Mouse (Mus musculus) Patski (cell line): ENCODE measurements at regions not wholly inside any gene's neighbourhood (a gene's known extent, or its start where the extent isn't known, plus 50 kb on each side); places are given as distances from the start of the nearest gene placed in this dataset.

Experiments used
- ATAC-seq: fragments of 100-300 bp; one replicate; pipeline ENCODE4 v1.8.0; 2021
- CTCF ChIA-PET: fragments of 350-600 bp; sonication (Branson Sonifier 250); formaldehyde crosslinking; loops from one replicate; lab custom pipeline; 2022; ENCODE audit warnings: inconsistent platforms; lab: Charles Lee
- POLR2A ChIA-PET: fragments of 350-600 bp; sonication (Branson Sonifier 250); formaldehyde crosslinking; loops from one replicate; lab custom pipeline; 2022; ENCODE audit warnings: antibody characterized with exemption, inconsistent platforms; lab: Charles Lee
- DNase-seq: peaks from one replicate; pipeline ENCODE4 v3.0.0-alpha.2; 2011; ENCODE audit warnings: low read depth, low spot score
- H3K27me3 ChIP-seq: fragments of 371-371 bp; one replicate; pipeline ENCODE4 v1.5.1; 2021
- CTCF ChIP-seq: fragments of 100-300 bp; IDR thresholded peaks from one replicate; pipeline ENCODE4 v1.5.1; 2021
- in situ Hi-C: fragments of 300-500 bp; cut with MboI; formaldehyde crosslinking; loops from 3 replicates; pipeline ENCODE4 v1.11.1; 2018; ENCODE audit warnings: low pct_unique_long_range_greater_than_20kb, mixed read lengths

GRCm38 (mm10) chr7:113151499-113151898 is 55.8 kb upstream of the Arntl start:
- in situ Hi-C loops: no loop called here
- POLR2A ChIA-PET: interaction anchor here (1.2 kb wide), 1 partner anchor 59 kb away, joined by 4 read pairs; no protein-coding TSS in a partner anchor
- no peaks in the 10 kb centered on the region for H3K27me3 ChIP-seq
- peak; percentile 57 for ATAC-seq
- CTCF ChIA-PET: interaction anchor here (1.1 kb wide), 1 partner anchor 104 kb away, joined by 3 read pairs; no protein-coding TSS in a partner anchor
- peak; percentile 77 for DNase-seq
- no peak for TF ChIP-seq CTCF

GRCm38 (mm10) chr7:113153386-113153785 is 53.9 kb upstream of the Arntl start:
- ATAC-seq (no peak), DNase-seq (no peak)
- TF ChIP-seq CTCF: no peak
- H3K27me3 ChIP-seq: no peaks in the 10 kb centered on the region
- POLR2A ChIA-PET: no interaction called here
- in situ Hi-C loops: no loop called here
- CTCF ChIA-PET: no interaction called here

GRCm38 (mm10) chr7:113154066-113154465 is 53.2 kb upstream of the Arntl start:
- ChIA-PET POLR2A (no interaction called here), CTCF (no interaction called here)
- no peak for TF ChIP-seq CTCF
- in situ Hi-C loops: no loop called here
- DNase-seq (no peak), ATAC-seq (no peak)
- no peaks in the 10 kb centered on the region for H3K27me3 ChIP-seq

GRCm38 (mm10) chr7:113156366-113156765 is 50.9 kb upstream of the Arntl start:
- CTCF ChIA-PET: no interaction called here
- ATAC-seq: no peak

GRCm38 (mm10) chr7:113156861-113157747 is 50.2 kb upstream of the Arntl start:
- in situ Hi-C loops: no loop called here
- TF ChIP-seq CTCF: no peak
- no peak for DNase-seq
- no peaks in the 10 kb centered on the region for H3K27me3 ChIP-seq
- CTCF ChIA-PET: no interaction called here
- ATAC-seq: no peak
- POLR2A ChIA-PET: no interaction called here

More at GRCm38 (mm10) chr7:113156366-113156765, 50.9 kb upstream of the Arntl start:
- no peaks in the 10 kb centered on the region for H3K27me3 ChIP-seq
- POLR2A ChIA-PET: no interaction called here
- TF ChIP-seq CTCF: no peak
- in situ Hi-C loops: no loop called here
- no peak for DNase-seq
